Mouse (Mus musculus) limb, embryonic 14.5 days (tissue): ENCODE results near the gene Atg5. TPM values are rescaled to one million over a fixed set of nuclear protein-coding genes. Genes with fewer than 3 reads are reported as not detected.

ENCODE experiments used
- ATAC-seq: fragments of 200-750 bp; cut with Nextera tagmentation; 2 replicates; pipeline ENCODE4 v1.8.0; 2017; ENCODE audit warnings: low read depth, moderate number of reproducible peaks, moderate TSS enrichment; ENCODE audit not compliant: low FRiP score
- DNase-seq: peaks from one replicate; pipeline ENCODE4 v3.0.0-alpha.2; 2015; ENCODE audit warnings: low spot score
- H3K27ac ChIP-seq: fragments of 300-500 bp; sonication (generic); replicated peaks from 2 replicates; pipeline ENCODE4 v1.5.1; 2014; ENCODE audit warnings: low read depth, mild to moderate bottlenecking, low read length, moderate library complexity, mixed read lengths
- H3K27me3 ChIP-seq: fragments of 300-500 bp; sonication (generic); 2 replicates; pipeline ENCODE4 v1.6.1; 2014; ENCODE audit warnings: low read length, mixed read lengths; ENCODE audit not compliant: control insufficient read depth, insufficient read depth
- H3K36me3 ChIP-seq: fragments of 300-500 bp; sonication (generic); 2 replicates; pipeline ENCODE4 v1.6.1; 2014; ENCODE audit warnings: mild to moderate bottlenecking, low read length, moderate library complexity, mixed read lengths; ENCODE audit not compliant: control insufficient read depth, insufficient read depth
- H3K4me1 ChIP-seq: fragments of 300-500 bp; sonication (generic); 2 replicates; pipeline ENCODE4 v1.6.1; 2014; ENCODE audit warnings: antibody characterized with exemption, low read length, mixed read lengths; ENCODE audit not compliant: control insufficient read depth, insufficient read depth
- H3K4me2 ChIP-seq: fragments of 300-500 bp; sonication (generic); replicated peaks from 2 replicates; pipeline ENCODE4 v1.6.1; 2014; ENCODE audit warnings: low read depth, mild to moderate bottlenecking, low read length, moderate library complexity; ENCODE audit not compliant: severe bottlenecking
- H3K4me3 ChIP-seq: fragments of 300-500 bp; sonication (generic); replicated peaks from 2 replicates; pipeline ENCODE4 v1.5.1; 2014; ENCODE audit warnings: low read length
- H3K9ac ChIP-seq: fragments of 300-500 bp; sonication (generic); 2 replicates; pipeline ENCODE4 v1.6.1; 2014; ENCODE audit warnings: mild to moderate bottlenecking, low read depth, low read length, moderate library complexity; ENCODE audit not compliant: severe bottlenecking
- H3K9me3 ChIP-seq: fragments of 300-500 bp; sonication (generic); 2 replicates; pipeline ENCODE4 v1.6.1; 2016; ENCODE audit warnings: low read length; ENCODE audit not compliant: control insufficient read depth
- POLR2A ChIP-seq: fragments of 200-500 bp; IDR thresholded peaks from 2 replicates; pipeline ENCODE4 v1.8.0; 2012; ENCODE audit warnings: inconsistent platforms, mild to moderate bottlenecking, moderate library complexity, borderline replicate concordance; ENCODE audit not compliant: insufficient read depth, insufficient read length; ENCODE audit errors: extremely low read depth
- WGBS: fragments of 180-500 bp; shearing (Covaris S2); extraction: QIAGEN DNeasy Blood & Tissue Kit; methylation state at CpG from one replicate; pipeline ENCODE4 v1.1.7; 2014; 5-methylcytosine and 5-hydroxymethylcytosine counted together
- polyA plus RNA-seq, 2 experiments: library from polyadenylated mRNA; depleted of rRNA in 1 of 2; stranded (reverse) in 1 of 2; unstranded in 1 of 2; fragments of >200 nt; fragmentation: Nextera tagmentation in 1 of 2; extraction: Ambion mirVana in 1 of 2; gene quantifications; 2 replicates each; pipeline versions ENCODE4 v1.2.1 to v1.2.3; 2012 to 2014

Atg5 gene
- polyA plus RNA-seq, 2 experiments = 21.2 to 55.1 TPM

DNA sequence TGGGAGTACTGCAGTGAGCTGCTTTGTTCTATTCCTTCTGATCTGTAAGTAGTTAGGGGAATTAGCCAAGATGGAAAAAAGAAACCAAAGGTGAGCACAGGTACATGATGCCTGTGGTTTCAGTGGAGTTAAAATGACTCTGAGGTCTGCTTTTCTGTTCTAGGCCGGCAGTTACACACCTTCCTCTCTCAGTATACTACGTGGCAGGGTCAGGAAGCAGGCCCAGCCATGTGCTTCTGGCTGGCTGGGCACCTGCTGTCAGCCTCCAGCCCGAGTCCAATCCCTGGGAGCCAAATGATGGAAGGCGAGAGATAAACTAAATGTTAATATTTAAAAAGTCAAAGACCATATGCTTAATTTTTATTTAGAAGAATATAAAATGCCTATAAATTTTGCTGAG, 85.3 kb downstream of the Atg5 start:
- ATAC-seq (no peak), DNase-seq (no peak)
- WGBS = 59% methylated on average over 4 of the region's 4 CpGs
- Histone ChIP-seq H3K9ac (no peak overlapping the region), H3K27me3 (no peaks in the 10 kb centered on the region), H3K4me1 (peaks cover 5% of the 10 kb centered on the region; the same call in 1 of the 2 replicates), H3K9me3 (no peaks in the 10 kb centered on the region), H3K4me3 (no peak overlapping the region), H3K27ac (no peak overlapping the region), H3K4me2 (no peak overlapping the region), H3K36me3 (peaks cover 3% of the 10 kb centered on the region; the same call in 1 of the 2 replicates)
- no peak for TF ChIP-seq POLR2A

DNA sequence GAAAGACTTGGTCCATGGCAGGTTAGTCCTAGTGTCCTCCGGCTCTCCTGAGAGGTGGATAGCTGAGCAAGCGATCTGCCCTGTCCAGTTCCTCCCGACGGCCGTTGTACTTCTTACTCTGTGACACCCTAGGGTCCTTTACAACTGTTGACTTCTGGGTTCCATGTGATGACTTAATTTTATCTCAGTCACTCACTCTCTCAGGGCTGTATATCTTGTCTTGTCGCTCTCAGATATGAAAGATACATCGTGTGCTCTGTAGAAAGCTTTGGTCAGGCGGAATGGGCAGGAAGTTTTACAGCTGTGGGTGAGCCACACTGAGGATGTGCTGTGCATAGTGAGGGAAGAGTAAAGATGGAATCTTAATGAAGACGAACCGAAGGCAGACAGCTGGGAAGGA, 86.2 kb downstream of the Atg5 start:
- no peaks in the 10 kb centered on the region for H3K27me3 ChIP-seq
- DNase-seq (no peak), ATAC-seq (no peak)
- 80% methylated on average over 10 of the region's 10 CpGs for WGBS
- no peak overlapping the region for H3K4me2 ChIP-seq
- H3K9me3 ChIP-seq = no peaks in the 10 kb centered on the region
- H3K9ac ChIP-seq = no peak overlapping the region
- no peak overlapping the region for H3K4me3 ChIP-seq
- no peak overlapping the region for H3K27ac ChIP-seq
- H3K36me3 ChIP-seq = no peaks in the 10 kb centered on the region
- peaks cover 5% of the 10 kb centered on the region; the same call in 1 of the 2 replicates for H3K4me1 ChIP-seq
- TF ChIP-seq POLR2A = no peak

GRCm38 (mm10) chr10:44355216-44355615, 87.1 kb downstream of the Atg5 start:
- TF ChIP-seq POLR2A = no peak
- H3K36me3 ChIP-seq = no peaks in the 10 kb centered on the region
- no peaks in the 10 kb centered on the region for H3K27me3 ChIP-seq
- H3K4me2 ChIP-seq = no peak overlapping the region
- 62% methylated on average over 7 of the region's 7 CpGs for WGBS
- H3K9ac ChIP-seq = no peak overlapping the region
- H3K27ac ChIP-seq = no peak overlapping the region
- no peaks in the 10 kb centered on the region for H3K9me3 ChIP-seq
- DNase-seq = no peak
- no peak for ATAC-seq
- peaks cover 5% of the 10 kb centered on the region; the same call in 1 of the 2 replicates for H3K4me1 ChIP-seq
- H3K4me3 ChIP-seq = no peak overlapping the region

GRCm38 (mm10) chr10:44356625-44357024, 88.5 kb downstream of the Atg5 start:
- Histone ChIP-seq H3K36me3 (no peaks in the 10 kb centered on the region), H3K4me3 (no peak overlapping the region), H3K27me3 (no peaks in the 10 kb centered on the region), H3K9ac (no peak overlapping the region), H3K4me2 (no peak overlapping the region), H3K4me1 (peaks cover 5% of the 10 kb centered on the region; the same call in 1 of the 2 replicates), H3K9me3 (no peaks in the 10 kb centered on the region), H3K27ac (no peak overlapping the region)
- WGBS = 85% methylated on average over 5 of the region's 5 CpGs
- DNase-seq (no peak), ATAC-seq (no peak)
- no peak for TF ChIP-seq POLR2A

GRCm38 (mm10) chr10:44357316-44357715, 89.2 kb downstream of the Atg5 start:
- H3K9ac ChIP-seq = no peak overlapping the region
- no peaks in the 10 kb centered on the region for H3K27me3 ChIP-seq
- no peak for TF ChIP-seq POLR2A
- H3K4me2 ChIP-seq = no peak overlapping the region
- DNase-seq (no peak), ATAC-seq (no peak)
- no peak overlapping the region for H3K27ac ChIP-seq
- 16% methylated on average over 13 of the region's 13 CpGs for WGBS
- no peak overlapping the region for H3K4me3 ChIP-seq
- no peaks in the 10 kb centered on the region for H3K36me3 ChIP-seq
- no peaks in the 10 kb centered on the region for H3K9me3 ChIP-seq
- H3K4me1 ChIP-seq = peaks cover 5% of the 10 kb centered on the region; the same call in 1 of the 2 replicates

GRCm38 (mm10) chr10:44358816-44359215, 90.7 kb downstream of the Atg5 start:
- 0 out of 2 replicates have a peak, but pooled peaks cover 3% of the 10 kb centered on the region for H3K36me3 ChIP-seq
- no peak overlapping the region for H3K9ac ChIP-seq
- H3K27me3 ChIP-seq = no peaks in the 10 kb centered on the region
- no peak overlapping the region for H3K4me3 ChIP-seq
- TF ChIP-seq POLR2A = no peak
- no peaks in the 10 kb centered on the region for H3K9me3 ChIP-seq
- 78% methylated on average over 6 of the region's 6 CpGs for WGBS
- H3K4me1 ChIP-seq = peaks cover 5% of the 10 kb centered on the region; the same call in 1 of the 2 replicates
- ATAC-seq (no peak), DNase-seq (no peak)
- no peak overlapping the region for H3K4me2 ChIP-seq
- no peak overlapping the region for H3K27ac ChIP-seq
